Mouse (Mus musculus) right cerebral cortex, postnatal 4 days (tissue): ENCODE measurements around the gene Vmn1r209.
"Not testable (repeated sequence)": the region's sequence is repeated elsewhere in the genome, so short reads cannot be mapped to it uniquely, and the experiment has no call there.

Experiments
- DNase-seq: peaks from one replicate; pipeline ENCODE4 v3.0.0-alpha.2; 2022

Gene Vmn1r209

DNA sequence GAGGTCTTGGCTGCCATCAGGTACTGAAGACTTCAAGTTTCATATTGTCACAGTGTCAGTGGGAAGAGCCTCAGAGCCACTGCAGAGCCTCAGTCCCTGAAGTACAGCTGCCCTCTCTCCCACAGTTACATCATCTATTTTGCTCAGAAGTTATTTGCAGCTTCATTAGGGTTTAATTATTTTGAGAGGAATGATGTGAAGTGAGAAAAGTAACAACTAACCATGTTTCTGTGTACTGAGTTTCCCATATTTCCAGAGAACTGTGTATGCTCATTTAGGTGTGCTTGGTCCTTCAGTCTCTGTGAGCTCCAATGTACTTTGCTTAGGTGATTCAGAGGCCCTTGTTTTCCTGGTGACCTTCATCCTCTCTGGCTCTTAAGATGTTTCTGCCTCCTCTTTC lies at the start of gene Vmn1r209:
TSS of gene Vmn1r209 (minus strand) at position 101 of the 400 bp plus-strand sequence.
- DNase-seq, result not testable (repeated sequence)

DNA sequence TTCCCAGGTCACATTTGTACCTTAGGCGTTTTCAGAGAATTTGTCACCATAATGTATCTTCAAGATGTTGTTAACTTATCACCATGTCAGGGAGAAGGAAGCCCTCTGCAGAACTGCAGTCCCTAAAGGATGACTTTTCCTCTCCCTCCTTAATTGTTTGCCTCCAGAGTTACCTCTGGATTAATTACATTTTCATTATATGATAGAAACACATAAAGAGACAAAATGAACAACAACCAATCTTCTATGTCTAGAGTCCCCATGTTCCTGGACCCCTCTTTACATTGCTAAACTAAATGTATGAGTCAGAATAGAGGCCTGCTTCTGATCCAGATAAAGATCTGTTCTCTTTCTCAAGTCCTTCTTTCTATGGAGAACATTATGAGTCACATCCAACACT lies 48.0 kb upstream of the Vmn1r209 start, which contains the start of gene Vmn1r211:
TSS of gene Vmn1r211 (minus strand) at position 101 of the 400 bp plus-strand sequence.
- no peak for DNase-seq

DNA sequence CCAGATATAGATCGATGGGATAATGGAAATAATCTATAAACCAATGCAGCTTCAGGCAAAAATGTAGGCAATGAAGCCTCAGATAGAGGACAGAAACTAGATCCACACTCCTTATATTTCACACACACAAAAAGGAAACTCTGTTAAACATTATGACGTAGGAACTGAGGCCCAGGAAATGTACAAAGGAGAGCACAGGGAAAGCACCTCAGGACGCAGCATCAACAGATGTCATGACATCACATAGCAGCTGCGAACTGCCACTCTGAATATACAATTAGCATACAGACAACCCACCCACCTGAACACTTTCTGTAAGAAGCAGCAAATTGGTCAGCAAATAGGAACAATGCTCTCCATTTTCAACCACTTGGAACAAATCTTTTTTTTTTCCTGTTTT lies 45.3 kb upstream of the Vmn1r209 start:
- no peak for DNase-seq

DNA sequence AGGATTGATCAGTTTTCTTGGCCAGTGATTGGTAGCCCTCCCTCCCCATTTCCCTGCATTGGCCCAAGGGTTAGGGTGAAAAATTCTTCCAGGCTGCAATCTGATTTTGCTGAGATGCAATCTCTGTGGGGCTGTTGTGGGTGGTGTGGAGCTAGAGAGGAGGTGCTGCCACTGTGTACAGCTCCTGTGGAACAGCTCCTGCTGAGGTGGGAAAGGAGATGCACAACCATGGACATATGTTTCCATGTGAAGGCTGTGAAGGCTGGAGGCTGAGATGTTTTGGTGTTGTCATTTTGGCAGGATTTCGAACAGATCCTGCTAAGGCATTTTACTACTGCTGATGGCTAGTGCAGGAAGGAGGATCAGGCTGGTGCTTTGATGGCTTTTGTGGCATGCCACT lies 37.3 kb upstream of the Vmn1r209 start:
- DNase-seq, result no peak

DNA sequence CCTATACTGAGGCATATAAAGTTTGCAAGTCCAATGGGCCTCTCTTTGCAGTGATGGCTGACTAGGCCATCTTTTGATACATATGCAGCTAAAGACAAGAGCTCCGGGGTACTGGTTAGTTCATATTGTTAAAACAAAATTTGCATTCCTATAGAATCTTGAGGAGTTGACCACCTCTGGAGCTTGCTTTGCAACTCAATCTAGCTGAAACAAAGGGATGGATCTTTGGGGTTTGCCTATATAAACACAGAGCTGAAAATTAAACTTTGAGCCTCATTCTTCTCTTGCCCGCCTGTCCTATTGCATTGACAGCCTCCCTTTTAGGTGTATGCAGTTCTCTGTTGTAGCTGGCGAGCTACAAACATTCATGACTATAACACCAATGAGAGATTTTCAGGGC lies 34.8 kb upstream of the Vmn1r209 start:
- not testable (repeated sequence) for DNase-seq

DNA sequence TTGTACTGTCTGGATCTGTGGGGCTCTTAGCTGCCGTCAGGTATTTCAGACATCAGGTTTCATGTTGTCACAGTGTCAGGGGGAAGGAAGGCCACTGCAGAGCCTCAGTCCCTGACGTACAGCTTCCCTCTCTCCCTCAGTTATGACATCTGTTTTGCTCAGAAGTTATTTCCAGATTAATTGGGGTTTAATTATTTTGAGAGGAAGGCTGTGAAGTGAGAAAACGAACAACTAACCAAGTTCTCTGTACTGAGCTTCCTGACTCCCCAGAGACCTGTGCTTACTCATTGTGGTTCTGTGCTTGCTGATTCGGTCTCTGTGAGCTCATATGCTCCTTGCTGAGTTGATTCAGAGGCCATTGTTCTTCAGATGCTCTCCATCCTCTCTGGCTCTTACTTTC lies 21.8 kb upstream of the Vmn1r209 start, which contains the start of gene Vmn1r210:
TSS of gene Vmn1r210 (minus strand) at position 101 of the 400 bp plus-strand sequence.
- no peak for DNase-seq

DNA sequence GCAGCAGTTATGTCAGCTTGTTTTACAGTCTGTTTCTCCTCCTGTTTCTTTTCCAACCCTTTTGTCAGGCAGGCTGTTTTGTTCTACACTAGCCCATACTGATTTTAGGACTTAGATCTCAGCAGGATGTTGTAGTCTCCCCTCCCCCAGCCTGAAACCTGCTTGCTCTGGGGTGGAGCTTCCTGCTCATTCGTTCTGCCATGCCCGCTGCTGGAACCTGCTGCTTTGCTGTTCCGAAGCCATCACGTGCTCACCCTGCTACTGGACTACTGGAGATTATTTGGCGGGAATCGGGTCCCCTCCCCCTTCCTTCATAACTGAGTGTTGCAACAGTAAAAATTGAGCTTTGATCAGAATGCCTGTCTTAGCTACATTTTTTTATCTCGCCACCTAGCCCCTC lies 19.9 kb upstream of the Vmn1r209 start:
- not testable (repeated sequence) for DNase-seq

DNA sequence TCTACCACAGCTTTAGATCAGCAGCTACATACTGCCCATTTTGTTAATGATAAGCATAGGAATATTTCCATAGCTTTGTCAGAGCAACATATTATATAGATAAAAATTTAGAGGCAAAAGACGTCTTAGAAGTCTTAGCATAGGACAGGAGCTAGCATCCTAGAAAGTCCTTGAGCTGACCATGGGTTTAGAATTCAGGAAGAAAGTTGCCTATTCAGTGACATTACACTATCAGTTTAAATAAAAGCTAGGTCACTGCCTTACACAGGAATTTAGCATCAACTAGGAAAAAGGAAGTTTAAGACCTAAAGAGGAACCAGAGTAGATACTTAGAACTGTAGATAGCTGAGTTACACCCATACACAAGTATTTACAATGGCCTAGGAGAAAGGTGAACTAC lies 12.1 kb upstream of the Vmn1r209 start:
- not testable (repeated sequence) for DNase-seq

DNA sequence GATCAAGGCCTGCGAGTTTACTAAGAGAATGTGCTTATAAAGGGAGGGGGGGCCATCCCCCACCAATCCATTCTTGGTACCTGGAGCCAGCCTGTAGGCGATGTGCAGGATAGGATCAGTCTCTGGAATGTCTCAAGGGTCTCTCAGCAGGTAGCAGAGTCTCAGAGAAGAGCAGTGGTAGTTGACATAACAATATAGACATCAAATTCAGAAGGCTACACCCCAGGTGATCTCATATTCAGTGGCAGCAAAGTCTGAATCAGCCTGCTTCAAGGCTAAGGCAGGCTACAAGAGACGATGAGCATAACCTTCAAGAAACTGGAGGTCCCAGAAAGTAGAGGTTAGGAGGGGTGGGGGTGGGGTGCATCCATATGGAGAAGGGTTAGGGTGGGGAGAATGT lies 21.4 kb downstream of the Vmn1r209 start:
- DNase-seq, result not testable (repeated sequence)

DNA sequence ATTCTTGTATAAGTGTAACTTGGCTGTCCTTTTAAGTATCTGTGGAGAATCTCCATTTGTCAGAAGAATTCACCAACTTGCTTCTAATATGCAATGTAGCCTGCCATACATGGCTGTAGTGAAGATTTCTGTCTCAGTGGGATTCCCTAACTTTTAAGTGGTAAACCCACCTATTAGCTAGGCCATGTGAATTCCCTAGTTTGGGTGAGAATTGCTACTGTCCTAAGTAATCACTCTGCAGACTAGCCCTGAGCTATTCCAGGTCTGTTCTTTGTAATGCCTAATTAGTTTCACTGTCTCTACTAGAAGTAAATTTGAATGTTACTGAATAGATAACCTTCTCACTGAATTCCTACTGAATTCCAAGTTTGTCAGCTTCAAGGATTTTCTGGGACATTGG lies 25.3 kb downstream of the Vmn1r209 start:
- DNase-seq, result not testable (repeated sequence)

DNA sequence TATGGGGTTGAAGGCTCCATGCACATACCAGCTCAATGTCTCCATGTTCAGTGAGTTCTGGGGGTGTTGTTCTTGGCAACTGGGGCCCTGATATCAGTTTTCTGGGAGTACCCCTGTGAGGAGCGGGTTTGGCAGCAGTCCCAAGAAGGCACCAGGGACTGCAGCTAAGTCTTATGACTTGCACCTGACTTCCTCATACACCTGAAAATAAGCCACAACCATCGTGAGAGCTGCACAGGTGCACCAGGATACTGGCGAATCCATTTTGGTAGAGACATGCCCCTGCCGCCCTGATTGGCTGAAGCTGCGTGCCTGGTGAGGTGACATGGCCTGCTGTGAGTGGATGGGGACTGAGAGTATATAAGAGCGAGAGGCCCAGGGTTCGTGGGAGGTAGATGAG lies 32.2 kb downstream of the Vmn1r209 start, which contains the start of gene Vmn1r208:
TSS of gene Vmn1r208 (minus strand) at position 101 of the 400 bp plus-strand sequence.
- DNase-seq, result not testable (repeated sequence)

DNA sequence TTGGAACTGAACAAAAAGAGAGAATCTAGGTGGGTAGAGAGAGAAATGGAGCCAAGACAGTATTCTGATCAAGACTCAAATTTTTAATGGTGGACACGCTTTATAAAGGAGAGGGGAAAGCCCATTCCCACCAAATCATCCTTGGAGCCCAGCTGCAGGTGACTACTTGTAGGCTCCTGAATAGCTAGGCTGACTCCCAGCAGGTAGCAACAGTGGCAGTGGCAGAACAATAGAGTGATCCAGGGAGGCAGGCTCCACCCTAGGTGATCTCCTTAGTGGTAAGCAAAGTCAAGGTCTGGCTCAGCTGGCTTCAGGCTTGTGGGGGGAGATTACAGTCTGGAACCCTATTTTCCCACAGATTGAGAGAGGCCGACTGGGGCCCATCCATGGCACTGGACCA lies 37.9 kb downstream of the Vmn1r209 start:
- DNase-seq, result not testable (repeated sequence)
